Mouse (Mus musculus) brain, embryonic 14.5 days (tissue): ENCODE data around the gene Ctnnd1.

Experiments used
- CTCF ChIP-seq: fragments of 200-500 bp; IDR thresholded peaks from 2 replicates; pipeline ENCODE4 v1.5.1; 2012; ENCODE audit warnings: inconsistent platforms, mild to moderate bottlenecking, moderate library complexity, borderline replicate concordance; ENCODE audit not compliant: insufficient read depth, insufficient read length; ENCODE audit errors: extremely low read depth
- POLR2A ChIP-seq: fragments of 200-500 bp; IDR thresholded peaks from 2 replicates; pipeline ENCODE4 v1.6.1; 2012; ENCODE audit warnings: mild to moderate bottlenecking, inconsistent platforms, borderline replicate concordance; ENCODE audit not compliant: poor library complexity, insufficient read depth, insufficient read length, severe bottlenecking; ENCODE audit errors: extremely low read depth

DNA sequence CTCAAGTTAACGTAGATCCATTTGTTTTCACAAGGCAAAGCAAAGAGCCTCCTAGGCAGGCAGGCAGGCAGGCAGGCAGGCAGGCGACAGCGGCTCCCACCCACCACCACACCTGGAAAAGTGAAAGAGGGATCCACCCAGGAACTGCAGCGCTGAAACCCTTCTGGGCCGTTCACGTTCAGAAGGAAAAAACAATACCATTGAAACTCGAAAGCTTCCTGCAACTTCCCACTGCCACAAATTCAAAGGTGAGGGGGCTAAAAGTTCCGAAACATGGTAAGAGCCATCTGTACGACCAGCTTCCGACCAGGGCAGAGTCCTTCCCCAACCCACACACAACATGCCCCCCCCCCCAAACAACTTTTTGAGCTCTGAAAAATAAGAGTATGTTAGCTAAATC is 891 bp downstream of the Ctnnd1 start:
- TF ChIP-seq CTCF: no peak
- TF ChIP-seq POLR2A: no peak
